Mouse (Mus musculus) CH12.LX (cell line): Measurements from ENCODE around the gene Tsc22d2.

Source experiments
- CTCF ChIP-seq, 2 experiments: IDR thresholded peaks in 1 of 2; conservative IDR thresholded peaks in 1 of 2; 2 replicates each; pipeline ENCODE4 v1.5.1; 2011 to 2012; ENCODE audit warnings: low read depth in 2 of 2, low read length in 2 of 2, improper control_type of control experiment in 1 of 2, inconsistent platforms in 1 of 2, mild to moderate bottlenecking in 1 of 2, moderate library complexity in 1 of 2
- EP300 ChIP-seq: IDR thresholded peaks from 2 replicates; pipeline ENCODE4 v1.6.1; 2011; ENCODE audit warnings: low read length, improper control_type of control experiment
- JUND ChIP-seq: conservative IDR thresholded peaks from 2 replicates; pipeline ENCODE4 v1.6.1; 2011; ENCODE audit warnings: low read depth, low read length, improper control_type of control experiment
- MAFK ChIP-seq: IDR thresholded peaks from 2 replicates; pipeline ENCODE4 v1.6.1; 2011; ENCODE audit warnings: low read length, improper control_type of control experiment; ENCODE audit not compliant: insufficient replicate concordance
- MXI1 ChIP-seq: IDR thresholded peaks from 2 replicates; pipeline ENCODE4 v1.6.1; 2011; ENCODE audit warnings: mild to moderate bottlenecking, low read depth, low read length, improper control_type of control experiment
- POLR2A ChIP-seq: IDR thresholded peaks from 2 replicates; pipeline ENCODE4 v1.6.1; 2011; ENCODE audit warnings: low read depth, mild to moderate bottlenecking, improper control_type of control experiment, low read length
- UBTF ChIP-seq: IDR thresholded peaks from 2 replicates; pipeline ENCODE4 v1.6.1; 2012; ENCODE audit warnings: low read depth, mild to moderate bottlenecking, inconsistent platforms, low read length, improper control_type of control experiment, moderate library complexity
- USF2 ChIP-seq: conservative IDR thresholded peaks from 2 replicates; pipeline ENCODE4 v1.6.1; 2011; ENCODE audit warnings: low read depth, low read length, improper control_type of control experiment

- TF ChIP-seq JUND = no peak
- TF ChIP-seq EP300 = no peak
- TF ChIP-seq MAFK = no peak
- TF ChIP-seq USF2 = no peak
- no peak for TF ChIP-seq MXI1
- no peak for TF ChIP-seq CTCF (conservative IDR thresholded peaks at IDR 0.05 in 1 of 2, IDR thresholded peaks at IDR 0.05 in 1 of 2; ENCODE audit: low read depth in 2 of 2, low read length in 2 of 2)
- no peak for TF ChIP-seq UBTF
- TF ChIP-seq POLR2A = no peak
Observed at GRCm38 (mm10) chr3:58493621-58494020, 79.1 kb downstream of the Tsc22d2 start.
